Mouse (Mus musculus) MN1 (cell line): ENCODE measurements at regions not wholly inside any gene's neighbourhood (a gene's known extent, or its start where the extent isn't known, plus 50 kb on each side); places are given as distances from the start of the nearest gene placed in this dataset.

Experiments used
- DNase-seq: peaks from one replicate; pipeline ENCODE4 v3.0.0-alpha.2; 2016; ENCODE audit warnings: low spot score

DNA sequence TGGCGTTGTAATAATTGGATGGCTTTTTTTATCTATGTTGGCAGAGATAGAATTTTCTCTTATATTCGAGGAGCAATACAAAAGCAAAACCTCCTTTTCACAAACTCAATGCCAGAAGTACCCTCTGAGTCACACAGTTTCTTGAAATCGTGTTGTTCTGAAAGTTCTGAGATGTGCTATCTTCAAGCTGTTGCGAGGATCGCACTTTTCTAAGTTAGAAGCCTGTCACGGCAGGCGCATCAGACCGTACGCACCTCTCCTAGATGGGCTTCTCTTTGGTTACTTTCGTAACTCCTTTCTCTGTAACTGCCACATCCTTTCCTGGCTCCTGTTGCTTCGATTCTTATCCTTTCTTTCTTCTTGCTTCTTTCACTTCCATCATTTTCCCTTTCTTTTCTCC lies 271.2 kb upstream of the Arrdc3 start:
- no peak for DNase-seq

DNA sequence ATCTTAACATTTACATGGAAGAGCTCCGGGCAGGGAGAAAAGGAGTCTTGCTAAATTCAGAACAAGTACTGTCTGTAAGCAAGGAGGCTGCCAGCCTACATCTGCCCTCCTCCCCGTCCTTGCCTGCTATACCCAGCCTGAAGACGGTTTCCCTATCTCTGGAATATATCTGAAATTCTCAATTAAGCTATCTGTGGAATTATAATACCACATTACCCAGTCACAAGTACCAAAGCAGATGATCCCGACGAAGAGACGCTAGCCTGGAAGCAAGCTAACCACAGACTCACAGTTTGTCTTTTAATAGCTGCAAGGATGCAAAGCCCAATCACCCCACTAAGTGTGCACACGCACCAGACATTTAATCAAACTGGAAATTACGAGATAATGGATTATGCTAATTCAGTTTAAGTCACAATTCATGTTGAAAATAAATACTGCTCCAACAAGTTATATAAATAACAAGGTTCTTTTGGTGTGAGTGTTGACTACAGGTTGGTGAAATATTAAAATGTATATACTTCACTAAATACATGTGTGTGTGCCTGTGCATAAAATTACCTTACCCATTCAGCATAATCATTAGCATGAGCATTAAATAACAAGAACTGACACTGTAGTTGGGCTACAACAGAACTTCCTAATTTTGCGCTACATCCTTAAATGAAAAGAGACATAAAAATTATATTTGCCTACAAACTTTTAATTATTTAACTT lies 269.9 kb upstream of the Arrdc3 start:
- no peak for DNase-seq

DNA sequence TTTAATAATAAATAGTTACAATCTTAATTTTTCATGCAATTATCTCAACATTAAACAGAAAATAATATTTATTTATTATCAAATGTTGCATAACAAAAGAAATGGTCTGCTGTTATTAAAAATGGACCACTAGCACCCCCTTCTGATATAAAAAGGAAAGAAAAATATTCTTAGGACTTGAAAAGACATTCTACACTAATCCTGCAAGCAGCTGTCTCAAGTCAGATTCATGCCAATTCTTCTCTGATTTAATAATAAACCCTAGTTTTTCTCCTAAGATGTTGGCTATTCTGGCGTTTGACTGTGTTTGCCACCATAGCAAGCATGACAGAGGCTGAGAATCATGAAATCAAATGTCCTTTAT lies 269.3 kb upstream of the Arrdc3 start:
- DNase-seq = peak; percentile 15

DNA sequence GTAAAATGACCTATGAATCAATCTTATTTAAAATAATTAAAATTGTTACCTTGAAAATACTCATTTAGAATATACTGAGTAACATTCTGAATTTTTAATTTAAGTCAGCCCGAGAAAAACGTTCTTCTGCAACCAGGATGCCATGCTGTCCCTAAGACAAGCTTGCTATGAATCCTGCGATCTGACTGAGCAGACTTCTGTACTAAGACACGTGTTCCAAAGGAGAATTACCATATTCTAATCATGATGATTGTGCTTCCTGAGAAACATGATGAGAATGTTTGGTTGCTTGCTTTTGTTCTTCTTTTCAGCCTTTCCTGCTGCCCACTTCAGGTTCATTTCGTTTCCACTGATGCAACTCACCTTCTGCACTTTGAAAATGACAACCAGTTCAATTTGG lies 268.2 kb upstream of the Arrdc3 start:
- DNase-seq = no peak

DNA sequence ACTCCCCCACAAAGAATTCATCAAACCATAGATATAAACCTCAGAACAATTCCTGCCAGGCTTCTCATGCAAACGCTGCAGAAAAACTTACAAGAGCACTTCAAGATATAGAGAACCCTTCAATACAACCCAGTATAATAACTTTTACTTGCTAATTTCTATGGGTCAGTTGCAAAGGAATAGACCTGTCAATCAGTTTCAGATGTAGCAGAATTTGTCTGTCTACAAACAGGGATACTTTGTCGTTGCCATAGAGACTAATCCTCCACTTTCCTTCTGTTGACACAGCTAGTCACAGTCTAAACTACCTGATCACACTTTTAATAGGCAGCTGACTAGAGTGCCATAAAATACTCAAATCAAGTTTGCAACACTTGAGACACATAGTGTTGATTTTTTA lies 260.2 kb upstream of the Arrdc3 start:
- no peak for DNase-seq

DNA sequence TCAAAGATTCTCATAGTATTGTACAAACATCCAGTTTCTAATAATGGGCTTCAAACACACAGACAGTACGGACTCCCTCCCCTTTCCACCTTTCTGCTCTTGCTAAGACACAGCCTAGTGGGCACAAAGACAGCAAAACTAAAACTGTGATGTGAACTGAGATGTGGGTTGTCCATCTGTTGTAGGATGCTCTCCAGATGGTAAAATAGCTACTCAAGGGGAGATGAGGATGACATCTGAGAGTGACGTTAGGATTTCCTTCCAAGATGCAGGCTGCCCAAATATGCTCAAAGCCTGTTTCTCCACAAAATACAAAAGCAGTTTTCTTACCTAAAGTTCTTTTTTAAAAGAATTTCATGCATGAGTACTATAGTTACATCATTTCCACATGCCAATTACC lies 241.8 kb upstream of the Arrdc3 start:
- DNase-seq = no peak

DNA sequence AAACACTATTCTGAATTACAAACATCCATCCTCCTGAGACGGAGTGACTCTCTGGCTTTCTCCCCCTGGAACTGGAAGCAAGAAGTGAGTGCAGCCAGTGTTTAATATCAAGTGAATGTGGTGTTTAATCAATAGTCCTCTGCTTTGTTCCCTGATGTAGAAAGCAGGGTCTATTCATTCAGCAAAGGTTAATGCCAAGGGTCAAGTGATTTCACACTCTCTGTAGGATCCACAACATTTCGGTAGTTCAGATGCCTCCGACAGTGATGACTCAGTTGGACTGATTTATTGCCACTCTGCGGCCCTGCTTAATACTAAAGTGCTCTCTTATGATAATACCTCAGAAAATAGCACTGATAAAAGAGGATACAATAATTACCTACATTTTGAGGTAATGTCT lies 235.6 kb upstream of the Arrdc3 start:
- DNase-seq = no peak

DNA sequence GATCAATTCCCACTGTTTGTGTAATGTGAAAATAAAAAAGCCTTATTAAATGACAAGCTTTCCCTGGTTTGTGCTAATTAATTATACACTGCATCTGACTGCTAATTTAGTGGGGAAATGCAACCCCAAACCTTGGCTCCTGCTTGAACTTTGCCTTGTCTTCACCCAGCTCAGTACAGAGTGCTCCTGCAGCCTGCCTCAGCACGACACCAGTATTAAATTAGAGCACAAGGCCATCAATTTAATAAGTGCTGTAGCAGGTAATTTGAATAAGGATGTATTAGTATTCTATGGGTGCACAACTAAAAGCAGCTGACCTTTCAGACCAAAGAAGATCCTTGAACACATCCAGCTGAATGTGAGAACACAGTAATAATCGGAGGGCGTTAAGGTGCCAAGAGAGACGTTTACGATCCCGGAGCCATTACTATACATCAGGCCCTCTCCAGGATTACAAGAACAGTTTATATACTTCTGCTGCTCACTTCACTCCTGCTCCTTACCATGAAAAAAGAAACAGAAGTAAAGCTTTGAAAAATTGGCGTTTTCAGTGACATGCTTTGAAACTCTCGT lies 230.1 kb upstream of the Arrdc3 start:
- no peak for DNase-seq

DNA sequence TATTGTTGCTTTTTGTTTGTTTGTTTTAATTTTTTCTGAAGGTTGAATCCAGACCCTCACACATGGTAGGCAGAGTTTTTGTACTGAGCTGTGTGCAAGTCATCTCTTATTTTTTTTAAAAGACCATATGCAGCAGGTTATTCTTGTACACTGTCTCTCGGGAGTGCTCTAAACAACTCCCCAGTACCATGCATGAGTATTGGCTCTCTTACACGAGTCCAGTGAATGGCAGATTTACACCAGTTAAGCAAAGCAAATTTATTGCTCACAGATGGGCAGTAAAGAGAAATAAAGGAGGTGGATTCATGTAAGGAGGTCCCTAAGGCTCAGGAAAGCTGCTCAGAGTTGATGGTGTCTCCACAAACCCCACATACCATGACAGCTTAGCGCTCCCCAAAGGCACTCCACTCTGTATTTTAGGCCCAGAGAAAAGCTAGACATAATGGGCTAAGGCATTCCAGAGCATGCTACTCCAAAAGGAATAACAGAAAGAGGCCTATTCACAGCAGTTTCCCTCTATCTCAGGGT lies 216.9 kb upstream of the Arrdc3 start:
- no peak for DNase-seq

DNA sequence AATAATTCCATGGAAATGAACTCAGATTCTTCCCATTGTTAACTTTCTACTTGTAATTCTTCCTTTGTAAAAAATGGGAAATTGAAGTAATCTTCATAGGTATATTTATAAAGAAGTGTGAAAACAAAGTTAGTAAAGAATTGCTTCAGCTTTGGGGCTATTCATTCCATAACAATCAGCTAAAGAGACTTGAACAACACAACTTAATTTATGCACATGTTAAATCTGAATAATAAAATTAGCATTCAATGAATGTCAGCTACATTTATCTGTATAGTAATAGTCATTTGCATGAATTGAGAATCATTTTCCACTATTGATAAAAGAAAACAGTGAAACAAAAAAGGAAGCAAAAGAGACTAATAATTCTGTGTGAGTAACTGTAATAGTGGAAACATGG lies 193.3 kb upstream of the Arrdc3 start:
- no peak for DNase-seq

DNA sequence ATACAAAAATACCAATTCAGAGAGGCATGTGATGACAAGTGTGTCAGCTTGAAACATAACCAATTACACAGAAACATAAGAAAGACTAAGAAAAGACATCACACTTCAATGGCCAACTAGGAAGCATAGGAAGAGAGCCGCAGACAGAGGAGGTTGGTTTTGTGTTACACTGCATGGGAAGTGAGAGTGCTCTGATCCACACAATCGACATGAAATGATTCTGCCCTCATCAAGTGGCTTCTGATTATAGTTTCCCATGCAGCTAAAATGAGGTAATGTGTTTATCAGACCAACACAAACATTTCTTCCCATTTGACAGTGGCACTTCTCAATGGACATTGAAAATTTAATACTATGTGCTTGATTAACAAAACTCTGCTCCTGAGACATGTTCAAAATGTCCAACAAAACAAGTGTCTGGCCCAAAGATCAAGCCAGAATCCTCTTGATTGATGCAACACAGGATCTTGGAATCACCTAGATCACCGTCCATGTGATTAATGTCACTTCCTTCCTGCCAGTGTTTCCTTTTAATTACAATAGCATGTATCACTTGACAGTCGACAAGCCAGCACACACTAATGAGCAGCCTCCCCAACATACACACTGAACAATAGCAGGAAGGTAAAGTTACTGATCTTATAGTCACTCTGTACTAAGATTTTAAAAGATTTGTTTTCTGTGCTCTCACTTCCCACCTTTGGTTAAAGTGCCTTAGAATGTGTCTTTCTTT lies 192.4 kb upstream of the Arrdc3 start:
- no peak for DNase-seq

DNA sequence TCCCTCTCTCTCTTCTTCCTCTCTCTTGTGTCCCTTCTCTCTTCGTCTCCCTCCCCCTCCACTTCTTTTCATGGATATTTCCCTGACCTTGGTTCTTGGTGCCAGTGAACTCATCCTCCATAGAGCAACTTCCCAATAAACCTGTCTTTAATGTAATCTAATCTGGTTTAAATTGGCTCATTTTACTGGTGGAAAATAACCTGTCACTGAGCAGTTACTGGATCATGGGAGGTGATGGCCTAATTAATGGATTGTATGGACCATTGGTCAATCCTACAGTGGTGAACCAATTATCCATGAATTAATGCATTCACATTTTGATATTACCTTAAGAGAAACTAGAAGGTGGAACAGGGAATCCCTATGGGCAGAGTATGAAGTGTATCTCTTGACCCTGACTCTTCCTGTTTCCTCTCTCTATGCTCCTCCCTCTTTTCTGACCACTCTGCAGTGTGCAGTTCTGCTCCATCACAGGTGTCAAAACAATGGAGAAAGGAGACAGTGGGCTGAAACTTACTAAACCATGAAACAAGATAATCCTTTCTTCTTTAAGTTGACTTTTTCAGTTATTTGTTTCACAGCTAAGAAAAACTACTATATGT lies 187.5 kb upstream of the Arrdc3 start:
- DNase-seq = no peak

DNA sequence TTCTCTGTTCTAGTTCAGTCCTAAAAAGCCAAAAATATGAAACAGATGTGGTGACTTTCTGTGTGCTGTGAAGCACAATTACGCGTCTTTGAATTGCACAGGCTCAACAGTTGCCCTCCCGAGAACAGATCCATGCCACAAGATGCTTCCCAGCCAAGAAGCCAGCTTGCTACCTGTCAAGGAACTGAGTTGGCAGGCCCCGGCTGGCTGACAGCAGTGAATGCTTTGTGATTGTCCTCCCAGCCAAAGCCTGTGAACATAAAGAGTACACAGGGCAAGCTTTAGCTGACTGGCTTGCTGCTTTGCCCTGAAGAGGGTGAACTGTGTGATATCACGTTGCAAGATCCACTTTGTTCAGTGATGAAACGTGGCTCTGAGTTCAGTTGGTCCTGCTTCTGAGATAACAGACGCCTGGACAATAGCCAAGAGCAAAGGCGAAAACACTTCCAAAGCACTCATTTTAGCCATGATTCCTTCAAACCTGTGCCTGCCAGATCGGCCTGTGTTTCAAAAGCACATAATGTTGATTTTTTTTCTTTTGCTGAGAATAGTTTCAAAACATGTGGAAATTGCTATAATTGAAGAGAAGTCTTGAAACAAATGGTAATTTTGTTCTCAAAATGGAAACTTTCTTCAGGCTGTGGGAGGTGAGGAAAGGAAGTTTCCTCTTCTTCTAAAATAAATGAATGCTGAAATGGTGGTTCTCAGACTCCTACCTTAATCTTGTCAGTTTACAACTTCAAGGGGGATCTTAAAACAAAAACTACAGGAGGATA lies 173.5 kb upstream of the Arrdc3 start:
- DNase-seq = no peak

DNA sequence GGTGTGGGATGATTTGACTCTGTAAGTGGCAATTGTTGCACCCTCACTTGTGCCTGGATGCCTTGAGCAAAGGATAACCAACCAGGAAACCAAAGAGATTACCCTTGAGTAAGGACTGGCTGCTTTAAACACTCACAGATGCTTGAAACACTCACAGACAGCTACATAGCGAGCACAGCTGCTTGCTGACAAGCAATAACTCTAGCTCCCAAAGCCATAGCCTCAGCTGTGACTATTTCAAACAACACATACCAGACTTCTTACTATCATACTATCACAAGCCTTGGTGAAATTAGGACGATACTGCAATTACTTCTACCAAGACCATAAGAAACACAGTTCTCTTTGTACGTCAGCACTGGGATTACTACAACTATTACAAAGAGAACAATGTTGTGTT lies 163.9 kb upstream of the Arrdc3 start:
- no peak for DNase-seq

DNA sequence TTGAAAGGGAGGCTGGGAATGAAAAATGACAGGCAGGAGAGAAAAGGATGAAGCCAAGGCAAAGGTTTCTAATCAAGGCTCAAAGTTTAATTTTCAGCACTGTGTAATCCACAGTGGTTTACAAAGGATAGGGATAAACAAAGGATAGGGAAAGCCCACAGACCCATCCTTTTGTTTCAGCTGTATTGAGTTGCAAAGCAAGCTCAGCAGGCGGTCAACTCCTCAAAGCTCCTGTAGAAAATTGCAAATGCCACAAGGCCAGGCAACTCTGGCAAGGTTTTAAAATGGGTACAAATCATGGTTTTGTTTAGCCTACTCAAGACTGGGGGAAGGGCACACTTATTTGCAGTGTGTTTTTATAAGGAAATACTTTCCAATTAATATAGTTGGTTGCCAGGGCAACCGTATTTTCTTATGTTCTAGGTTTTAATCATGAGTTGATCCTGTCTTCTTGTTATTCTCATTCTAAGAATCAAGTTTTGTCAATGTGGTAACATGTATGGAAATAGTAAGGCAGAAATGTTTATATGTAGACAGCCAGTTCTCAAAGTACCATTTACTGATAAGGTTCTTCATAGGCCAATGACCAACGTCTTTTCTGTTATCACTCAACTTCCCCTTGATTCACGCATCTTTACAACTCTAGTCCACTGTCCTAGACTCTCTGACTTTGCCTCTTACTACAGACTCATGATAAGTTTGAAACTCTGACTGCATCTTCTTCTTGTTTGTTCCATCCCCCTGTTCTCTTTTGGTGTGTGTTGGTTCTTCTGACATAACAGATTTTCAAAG lies 159.8 kb upstream of the Arrdc3 start:
- no peak for DNase-seq

DNA sequence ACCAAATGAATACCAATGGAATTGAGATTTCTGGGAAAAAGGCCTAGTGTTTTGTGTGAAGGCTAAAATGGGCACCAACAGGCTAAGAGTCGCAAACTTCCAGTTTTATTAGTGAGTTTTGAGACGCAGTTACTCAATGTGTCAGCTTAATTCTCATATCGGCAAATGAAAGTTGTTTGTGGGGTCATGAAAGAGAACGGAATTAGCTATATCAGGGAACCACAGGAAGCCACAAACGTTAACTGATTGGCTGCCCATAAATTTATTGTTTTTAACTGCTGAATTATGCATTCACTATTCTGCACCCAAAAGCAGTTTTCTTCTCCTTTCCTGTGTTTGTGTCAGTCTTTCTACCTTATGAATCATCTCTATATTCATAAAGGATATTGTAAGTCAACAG lies 154.0 kb upstream of the Arrdc3 start:
- no peak for DNase-seq

DNA sequence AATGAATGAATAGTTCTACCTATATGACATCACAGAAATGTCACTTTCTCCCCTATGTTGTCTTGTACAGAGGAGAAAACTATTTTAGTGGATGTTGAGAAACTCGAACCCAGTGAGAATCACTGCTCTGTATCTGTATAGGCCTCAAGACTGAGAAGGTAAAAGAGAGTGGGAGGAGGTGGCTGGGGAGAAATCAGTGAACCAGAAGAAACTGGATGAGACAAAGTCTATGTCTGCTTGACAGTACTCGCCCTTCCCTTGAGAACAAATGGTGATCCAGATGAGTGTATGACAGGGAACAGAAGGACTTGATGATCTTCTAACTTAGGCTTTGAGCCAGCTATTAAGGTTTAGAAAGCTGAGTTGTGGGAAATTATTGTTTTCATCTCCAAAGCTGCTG lies 137.2 kb upstream of the Arrdc3 start:
- no peak for DNase-seq

DNA sequence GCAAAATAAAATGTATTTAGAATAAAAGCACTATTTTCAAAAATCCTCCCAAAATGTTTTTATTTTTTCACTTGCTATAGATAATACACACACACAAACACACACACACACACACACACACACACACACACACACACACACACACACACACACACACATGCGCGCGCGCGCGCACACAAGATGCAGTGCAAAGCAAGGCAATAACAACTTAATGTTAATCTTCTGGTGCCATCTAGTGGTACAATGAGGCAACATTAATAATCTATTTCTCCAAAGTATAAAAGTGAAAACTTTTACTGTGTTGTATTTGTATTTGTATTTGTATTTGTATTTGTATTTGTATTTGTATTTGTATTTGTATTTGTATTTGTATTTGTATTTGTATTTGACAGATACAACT lies 136.2 kb upstream of the Arrdc3 start:
- DNase-seq = peak; percentile 49
